Mouse (Mus musculus): ENCODE data around the gene Ccdc157. TPM values are rescaled to one million over a fixed set of nuclear protein-coding genes. Genes with fewer than 3 reads are reported as not detected.
A peak's percentile ranks its signal among the peaks of the same experiment; 100 is the strongest.
"Not testable (repeated sequence)": the region's sequence is repeated elsewhere in the genome, so short reads cannot be mapped to it uniquely, and the experiment has no call there.

The Ccdc157 gene
- polyA plus RNA-seq, 1 experiment from 2014 or later = 2.0 TPM

GRCm38 (mm10) chr11:4134400-4134799 lies 25.7 kb downstream of the Ccdc157 start:
- no peak for DNase-seq (ENCODE audit: low spot score)

- peak; percentile 24 for DNase-seq (ENCODE audit: low spot score)
Measured at GRCm38 (mm10) chr11:4133450-4133849, 26.6 kb downstream of the Ccdc157 start.

- DNase-seq (ENCODE audit: low spot score) = not testable (repeated sequence)
Measured at GRCm38 (mm10) chr11:4128461-4128860, 31.6 kb downstream of the Ccdc157 start.

GRCm38 (mm10) chr11:4127059-4127458 lies 33.0 kb downstream of the Ccdc157 start:
- peak; percentile 8 for DNase-seq (ENCODE audit: low spot score)

- DNase-seq (ENCODE audit: low spot score) = peak; percentile 51
Measured at GRCm38 (mm10) chr11:4123922-4124321, 36.2 kb downstream of the Ccdc157 start.

GRCm38 (mm10) chr11:4122742-4123579 lies 37.1 kb downstream of the Ccdc157 start, which contains the start of gene Sec14l2:
Gene Sec14l2, minus strand, starts transcription at chr11:4123415.
- DNase-seq (ENCODE audit: low spot score) = peak; percentile 70

GRCm38 (mm10) chr11:4122226-4122625 lies 37.9 kb downstream of the Ccdc157 start:
- no peak for DNase-seq (ENCODE audit: low spot score)

GRCm38 (mm10) chr11:4121691-4122090 lies 38.4 kb downstream of the Ccdc157 start:
- no peak for DNase-seq (ENCODE audit: low spot score)

- no peak for DNase-seq (ENCODE audit: low spot score)
Measured at GRCm38 (mm10) chr11:4119635-4120034, 40.5 kb downstream of the Ccdc157 start.

- peak; percentile 9 for DNase-seq (ENCODE audit: low spot score)
Measured at GRCm38 (mm10) chr11:4118081-4118921, 41.8 kb downstream of the Ccdc157 start.

- no peak for DNase-seq (ENCODE audit: low spot score)
Measured at GRCm38 (mm10) chr11:4117372-4118071, 42.6 kb downstream of the Ccdc157 start.

GRCm38 (mm10) chr11:4116458-4117141 lies 43.5 kb downstream of the Ccdc157 start:
- no peak for DNase-seq (ENCODE audit: low spot score)

GRCm38 (mm10) chr11:4115407-4115806 lies 44.7 kb downstream of the Ccdc157 start:
- no peak for DNase-seq (ENCODE audit: low spot score)

- DNase-seq (ENCODE audit: low spot score) = not testable (repeated sequence)
Measured at GRCm38 (mm10) chr11:4114541-4114940, 45.6 kb downstream of the Ccdc157 start.

GRCm38 (mm10) chr11:4113970-4114369 lies 46.1 kb downstream of the Ccdc157 start:
- DNase-seq (ENCODE audit: low spot score) = no peak

- no peak for DNase-seq (ENCODE audit: low spot score)
Measured at GRCm38 (mm10) chr11:4113496-4113895, 46.6 kb downstream of the Ccdc157 start.

- no peak for DNase-seq (ENCODE audit: low spot score)
Measured at GRCm38 (mm10) chr11:4112861-4113260, 47.2 kb downstream of the Ccdc157 start.

GRCm38 (mm10) chr11:4112033-4112432 lies 48.1 kb downstream of the Ccdc157 start:
- no peak for DNase-seq (ENCODE audit: low spot score)

- DNase-seq (ENCODE audit: low spot score) = no peak
Measured at GRCm38 (mm10) chr11:4108691-4109090, 51.4 kb downstream of the Ccdc157 start.

GRCm38 (mm10) chr11:4107901-4108300 lies 52.2 kb downstream of the Ccdc157 start:
- DNase-seq (ENCODE audit: low spot score) = not testable (repeated sequence)

- no peak for DNase-seq (ENCODE audit: low spot score)
Measured at GRCm38 (mm10) chr11:4105444-4105843, 54.6 kb downstream of the Ccdc157 start.
